ENCODE assay signal across 8 mouse cellular contexts in genomic region chr11:75178672-75179208, GRCm38 (mm10). TPM values are rescaled to one million over a fixed set of nuclear protein-coding genes. Genes with fewer than 3 reads are reported as not detected.
DNase-seq lines count a peak whose midpoint lies in the region; ATAC-seq lines count a peak whose summit lies in the region.

Gene Ovca2 (minus strand): TSS chr11:75178835.

- H3K9me3 ChIP-seq in hindbrain, embryonic 12.5 days (replicated peaks), result no peaks in the 10 kb centered on the region

- H3K36me3 ChIP-seq in hindbrain, embryonic 12.5 days, result peaks cover 26% of the 10 kb centered on the region

- peaks cover 32% of the 10 kb centered on the region for H3K4me1 ChIP-seq in hindbrain, embryonic 12.5 days

- peak within 1 kb of the TSS; percentile 76 for H3K9ac ChIP-seq in hindbrain, embryonic 12.5 days

- peak within 1 kb of the TSS; percentile 98 for H3K4me2 ChIP-seq in hindbrain, embryonic 12.5 days (replicated peaks)

- H3K4me3 ChIP-seq in hindbrain, embryonic 12.5 days, result peak within 1 kb of the TSS; percentile 82

- peak within 1 kb of the TSS; percentile 91 for H3K27ac ChIP-seq in hindbrain, embryonic 12.5 days

- peaks cover 11% of the 10 kb centered on the region for H3K27me3 ChIP-seq in hindbrain, embryonic 12.5 days

- peak; percentile 95 for ATAC-seq in hindbrain, embryonic 12.5 days (ENCODE audit: low FRiP score)

- peak; percentile 94 for DNase-seq in T-cell, adult 2 months (ENCODE audit: low spot score)
- DNase-seq in cerebellum, postnatal 25 days, result peak; percentile 92
- peak; percentile 85 to 87 for DNase-seq in frontal cortex, postnatal 14 days (ENCODE audit: low spot score in 2 of 2)
- DNase-seq in layer of hippocampus, postnatal 10 days (ENCODE audit: low spot score in 2 of 2), result peak; percentile 93 to 94
- DNase-seq in lung, postnatal 10 days, result peak; percentile 96
- DNase-seq in ovary, postnatal 14 days (ENCODE audit: low spot score), result peak; percentile 82
- peak; percentile 95 for DNase-seq in thymus, postnatal 14 days

- WGBS in hindbrain, embryonic 12.5 days, result under 1% methylated on average over 33 of the region's 33 CpGs

RNA-seq across cellular contexts. Expression of gene Ovca2, which starts in this region (rescaled TPM):
- polyA plus RNA-seq in hindbrain, embryonic 12.5 days (2016; fragmentation: Nextera tagmentation; extraction: Ambion mirVana), result 23.8 and 24.5 TPM in 2 replicates
- total RNA-seq in layer of hippocampus, postnatal 10 days (2021), result 10 to 100 TPM; 10.1 to 11.1 TPM

Comparison
In these comparisons a context has a peak if more than half of its experiments do, and no peak if none do; other contexts are left out.
1. Peak in every context shown above with its lines: DNase-seq, ATAC-seq, H3K4me3 ChIP-seq and H3K27ac ChIP-seq.